Mouse (Mus musculus) layer of hippocampus, adult 9-10 months (tissue): ENCODE measurements around the gene Tor2a.

Experiments used
- DNase-seq: peaks from one replicate; pipeline ENCODE4 v3.0.0; 2022; ENCODE audit warnings: low spot score

Gene Tor2a

GRCm38 (mm10) chr2:32729547-32729946, 27.5 kb upstream of the Tor2a start:
- DNase-seq: no peak

DNA sequence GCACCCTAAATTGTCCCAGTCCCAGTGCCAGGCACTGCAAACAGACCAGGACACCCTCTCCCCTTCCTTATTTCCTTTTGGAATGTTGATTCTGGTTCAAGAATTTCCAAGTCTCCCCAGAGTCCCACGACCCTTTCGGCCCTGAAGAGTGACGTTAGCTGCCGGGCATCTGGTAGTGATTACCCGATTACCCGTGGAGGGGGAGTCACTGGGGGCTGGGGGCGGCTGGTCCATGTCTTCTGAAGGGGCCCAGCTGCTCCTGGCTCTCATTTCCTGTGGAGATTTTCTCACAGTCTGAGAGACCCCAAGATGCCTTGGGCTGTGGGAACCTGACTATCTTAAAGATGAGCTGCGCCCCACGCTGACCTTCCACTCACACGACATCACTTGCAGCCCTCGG, 26.2 kb upstream of the Tor2a start:
- DNase-seq: no peak

GRCm38 (mm10) chr2:32731911-32732310, 25.1 kb upstream of the Tor2a start:
- DNase-seq: no peak

GRCm38 (mm10) chr2:32732695-32733094, 24.3 kb upstream of the Tor2a start:
- DNase-seq: no peak

GRCm38 (mm10) chr2:32734480-32734879, 22.6 kb upstream of the Tor2a start:
- DNase-seq: no peak

DNA sequence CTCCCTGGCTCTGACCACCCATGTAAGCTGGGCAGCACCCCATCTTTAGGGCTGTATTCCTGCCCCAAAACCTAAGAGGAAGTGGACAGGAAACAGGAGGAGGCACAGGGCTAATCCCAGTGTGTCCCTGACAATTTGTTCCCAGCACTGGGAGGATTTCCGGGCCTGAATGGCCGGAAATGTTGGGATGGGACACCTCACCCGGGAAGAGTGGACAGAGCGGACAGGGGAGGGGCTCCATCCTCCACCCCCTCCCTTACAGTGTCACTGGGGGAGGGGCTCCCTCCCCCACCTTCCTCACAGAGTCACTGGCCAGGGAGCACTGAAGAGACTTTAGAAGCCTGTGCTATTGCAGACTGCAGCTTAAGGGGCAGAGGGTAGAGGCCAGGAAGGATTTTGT, 22.1 kb upstream of the Tor2a start:
- DNase-seq: no peak

DNA sequence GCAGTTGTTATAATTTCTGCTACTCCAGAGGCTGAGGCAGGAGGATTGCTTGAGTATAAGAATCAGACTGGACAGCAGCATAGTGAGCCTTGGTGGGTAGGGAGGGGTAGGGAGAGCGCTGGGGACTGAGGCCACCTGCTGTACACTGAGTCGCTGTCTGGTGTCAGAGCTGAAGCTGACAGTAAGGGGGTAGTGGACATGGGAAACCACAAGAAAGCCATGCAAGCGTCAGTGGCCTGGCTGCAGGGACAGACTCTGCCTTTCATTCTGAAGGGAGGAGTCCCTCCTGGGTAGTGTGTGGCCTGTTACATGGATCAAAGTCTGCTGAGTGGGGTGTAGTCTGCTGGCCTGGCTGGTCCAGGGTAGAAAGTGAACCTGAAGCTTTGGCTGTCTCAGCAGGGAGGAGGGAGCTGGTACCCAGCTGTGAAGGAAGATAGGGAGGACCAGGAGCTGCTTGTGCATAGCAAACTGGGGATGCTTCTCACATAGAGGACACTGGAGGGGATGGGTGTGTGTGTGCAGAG, 20.7 kb upstream of the Tor2a start:
- DNase-seq: no peak

GRCm38 (mm10) chr2:32737008-32737407, 20.0 kb upstream of the Tor2a start:
- DNase-seq: no peak

DNA sequence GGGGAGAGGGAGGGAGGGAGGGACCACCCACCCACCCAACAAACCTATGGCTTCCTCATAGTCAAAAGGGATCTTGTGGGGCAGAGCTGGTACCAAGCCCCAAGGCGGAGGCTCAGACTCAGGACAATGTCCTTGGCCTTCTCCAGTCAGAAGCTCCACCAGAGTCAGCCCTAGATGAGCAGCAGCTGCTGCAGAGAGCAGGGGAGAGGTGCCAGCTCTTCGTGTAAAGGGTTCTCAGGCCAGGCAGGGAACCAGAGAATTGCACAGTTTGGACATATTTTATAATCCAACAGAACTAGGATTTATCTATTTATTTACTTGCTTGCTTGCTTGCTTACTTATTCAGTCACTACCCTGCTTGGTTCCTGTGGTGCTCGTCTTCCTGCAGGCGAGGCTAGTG, 17.7 kb upstream of the Tor2a start:
- no peak for DNase-seq

DNA sequence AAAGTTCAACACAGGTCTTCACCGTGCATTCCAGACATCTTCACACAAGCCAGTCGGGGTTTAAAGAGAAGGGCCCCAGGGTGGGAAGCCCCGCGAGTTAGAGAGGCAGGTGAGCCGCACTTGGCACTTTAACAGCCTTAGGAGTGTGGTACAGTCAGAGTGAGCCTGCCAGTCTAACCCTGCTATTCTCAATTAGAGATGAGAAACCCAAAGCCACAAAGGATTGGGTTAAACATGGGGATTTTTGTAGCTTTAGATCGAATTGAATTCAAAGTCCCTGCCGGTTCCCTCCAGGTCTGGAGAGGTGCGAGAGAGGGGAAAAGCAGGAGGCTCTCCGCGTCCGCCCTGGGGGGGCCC, 16.1 kb upstream of the Tor2a start, which contains the start of gene 6330409D20Rik:
TSS of gene 6330409D20Rik (minus strand) at position 101 of the 357 bp plus-strand sequence.
- no peak for DNase-seq

GRCm38 (mm10) chr2:32741273-32742172, 15.5 kb upstream of the Tor2a start:
- DNase-seq: no peak

DNA sequence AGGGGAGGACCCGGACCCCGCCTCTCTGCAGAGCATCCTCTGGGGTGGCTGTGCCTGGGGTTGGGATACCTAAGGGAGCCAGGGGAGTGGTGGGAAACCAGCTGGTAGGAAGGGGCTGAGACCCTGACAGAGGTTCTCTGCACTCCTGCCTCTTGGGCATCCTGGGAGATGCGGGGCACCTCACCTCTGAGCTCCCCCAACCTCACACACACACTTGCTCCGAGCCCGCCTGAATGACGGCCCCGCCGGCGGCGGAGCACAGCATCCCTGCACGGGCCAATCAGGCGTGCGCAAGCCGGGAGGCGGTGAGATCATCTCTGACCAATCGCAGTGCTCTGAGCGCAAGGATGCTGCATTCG, 14.9 kb upstream of the Tor2a start:
- no peak for DNase-seq

- DNase-seq: no peak
These were observed 12.6 kb upstream of the Tor2a start for GRCm38 (mm10) chr2:32744272-32744982.

GRCm38 (mm10) chr2:32749082-32749481, 8.0 kb upstream of the Tor2a start:
- no peak for DNase-seq

GRCm38 (mm10) chr2:32750199-32750598, 6.8 kb upstream of the Tor2a start:
- no peak for DNase-seq

GRCm38 (mm10) chr2:32750887-32751664, 6.0 kb upstream of the Tor2a start:
- no peak for DNase-seq

- DNase-seq: no peak
These were observed 5.4 kb upstream of the Tor2a start for GRCm38 (mm10) chr2:32751665-32752033.

- DNase-seq: no peak
These were observed 4.9 kb upstream of the Tor2a start for GRCm38 (mm10) chr2:32752181-32752580.

DNA sequence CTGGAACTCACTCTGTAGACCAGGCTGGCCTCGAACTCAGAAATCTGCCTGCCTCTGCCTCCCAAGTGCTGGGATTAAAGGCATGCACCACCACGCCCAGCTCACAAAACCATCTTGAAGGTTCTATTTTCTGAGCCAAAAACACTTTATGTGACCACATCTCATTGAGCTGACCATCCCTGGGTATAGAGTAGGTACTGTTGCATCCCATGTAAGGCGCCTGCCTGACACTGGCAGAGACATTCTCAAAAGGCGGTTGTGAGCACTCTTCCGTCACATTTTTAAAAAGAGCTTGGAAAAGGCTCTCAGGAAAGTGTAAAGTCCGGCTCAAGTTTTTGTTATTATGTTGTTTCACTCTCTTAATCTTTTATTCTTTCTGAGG, 369 bp upstream of the Tor2a start:
- no peak for DNase-seq

- no peak for DNase-seq
These were observed 1.5 kb downstream of the Tor2a start for GRCm38 (mm10) chr2:32758503-32758902.

DNA sequence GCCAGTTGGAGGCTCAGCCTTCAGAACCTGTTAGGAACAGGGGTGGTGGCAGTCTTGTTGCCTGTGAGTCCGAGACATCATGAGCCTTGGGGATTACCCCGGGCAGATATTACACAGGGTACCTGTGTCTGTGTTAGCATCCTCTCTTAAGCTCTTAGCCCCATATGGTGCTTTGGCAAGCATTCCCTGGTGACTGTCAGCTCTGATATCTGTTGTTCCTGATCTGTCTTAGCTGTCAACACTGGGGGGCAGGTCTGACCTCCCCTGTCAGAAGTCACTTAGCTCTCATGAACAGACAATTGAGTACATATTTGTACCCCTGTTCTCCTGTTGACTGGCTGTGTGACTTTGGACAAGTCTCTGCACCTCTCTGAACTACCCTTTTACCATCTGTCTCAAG, 2.0 kb downstream of the Tor2a start:
- peak; percentile 8 for DNase-seq

- no peak for DNase-seq
These were observed 4.3 kb downstream of the Tor2a start for GRCm38 (mm10) chr2:32761361-32761760.

GRCm38 (mm10) chr2:32761859-32762258, 4.8 kb downstream of the Tor2a start:
- no peak for DNase-seq
